Mouse (Mus musculus) erythroblast, adult 5-6 weeks (primary cell): ENCODE data around the gene Wfdc10. TPM values are rescaled to one million over a fixed set of nuclear protein-coding genes. Genes with fewer than 3 reads are reported as not detected.
A peak's percentile ranks its signal among the peaks of the same experiment; 100 is the strongest.

Experiments used
- ATAC-seq: replicated peaks from 2 replicates; pipeline ENCODE4 v1.8.0; 2016; ENCODE audit warnings: moderate number of reproducible peaks, mild to moderate bottlenecking, moderate TSS enrichment, inconsistent platforms; ENCODE audit not compliant: poor library complexity, low FRiP score, severe bottlenecking
- total RNA-seq, 2 experiments: library from RNA; stranded (forward) in 1 of 2; stranded (reverse) in 1 of 2; fragments of 150-400 nt in 1 of 2; fragments of 200-764, 138-1000 nt in 1 of 2; gene quantifications; 2 replicates each; pipeline versions ENCODE4 v1.2.3 to v1.2.4; 2015 to 2017; ENCODE audit warnings: low replicate concordance in 2 of 2

Wfdc10 gene
- total RNA-seq, 2 experiments from 2014 or later: not detected

GRCm38 (mm10) chr2:164698201-164698600 lies 42.4 kb downstream of the Wfdc10 start, which contains the start of gene Spint4:
Gene Spint4 (plus strand): TSS chr2:164698501.
- ATAC-seq: no peak

GRCm38 (mm10) chr2:164700959-164701358 lies 45.1 kb downstream of the Wfdc10 start:
- ATAC-seq: no peak

GRCm38 (mm10) chr2:164701761-164702160 lies 45.9 kb downstream of the Wfdc10 start:
- no peak for ATAC-seq

- peak; percentile 60; the same call in 1 of the 2 replicates for ATAC-seq
Observed at GRCm38 (mm10) chr2:164704235-164704634, 48.4 kb downstream of the Wfdc10 start.

GRCm38 (mm10) chr2:164705328-164705727 lies 49.5 kb downstream of the Wfdc10 start:
- no peak for ATAC-seq

- no peak for ATAC-seq
Observed at GRCm38 (mm10) chr2:164705991-164706390, 50.1 kb downstream of the Wfdc10 start.

Other genes starting within 250 kb of the Wfdc10 start
Only the 30 nearest of the 31 such genes appear.
- gene Sdc4, start 212.2 kb upstream of the Wfdc10 start, total RNA-seq (2015; ENCODE audit: low replicate concordance): 0.38 and 0.42 TPM in 2 replicates
- 0.09 and 0.98 TPM in 2 replicates for gene Sdc4, start 212.2 kb upstream of the Wfdc10 start, total RNA-seq (2017; ENCODE audit: low replicate concordance)
- gene Sys1, start 199.1 kb upstream of the Wfdc10 start, total RNA-seq (2015; ENCODE audit: low replicate concordance): 7.1 and 9.8 TPM in 2 replicates
- 3.7 and 17.0 TPM in 2 replicates for gene Sys1, start 199.1 kb upstream of the Wfdc10 start, total RNA-seq (2017; ENCODE audit: low replicate concordance)
- gene Gm20458, start 195.1 kb upstream of the Wfdc10 start, total RNA-seq (2015; ENCODE audit: low replicate concordance): not detected in 2 replicates
- gene Gm20458, start 195.1 kb upstream of the Wfdc10 start, total RNA-seq (2017; ENCODE audit: low replicate concordance): not detected in 2 replicates
- gene Trp53tg5, start 182.3 kb upstream of the Wfdc10 start, total RNA-seq (2015; ENCODE audit: low replicate concordance): not detected in 2 replicates
- gene Trp53tg5, start 182.3 kb upstream of the Wfdc10 start, total RNA-seq (2017; ENCODE audit: low replicate concordance): not detected in 2 replicates
- 2.1 TPM in 1 of 2 replicates, not detected in the other for gene Dbndd2, start 169.9 kb upstream of the Wfdc10 start, total RNA-seq (2015; ENCODE audit: low replicate concordance)
- gene Dbndd2, start 169.9 kb upstream of the Wfdc10 start, total RNA-seq (2017; ENCODE audit: low replicate concordance): 0.84 and 3.9 TPM in 2 replicates
- 13.6 and 17.1 TPM in 2 replicates for gene Pigt, start 158.5 kb upstream of the Wfdc10 start, total RNA-seq (2015; ENCODE audit: low replicate concordance)
- 7.0 and 8.6 TPM in 2 replicates for gene Pigt, start 158.5 kb upstream of the Wfdc10 start, total RNA-seq (2017; ENCODE audit: low replicate concordance)
- gene Wfdc2, start 93.6 kb upstream of the Wfdc10 start, total RNA-seq (2015; ENCODE audit: low replicate concordance): not detected in 2 replicates
- not detected in 2 replicates for gene Wfdc2, start 93.6 kb upstream of the Wfdc10 start, total RNA-seq (2017; ENCODE audit: low replicate concordance)
- gene Spint3, start 82.6 kb upstream of the Wfdc10 start, total RNA-seq (2015; ENCODE audit: low replicate concordance): not detected in 2 replicates
- gene Spint3, start 82.6 kb upstream of the Wfdc10 start, total RNA-seq (2017; ENCODE audit: low replicate concordance): not detected in 2 replicates
- gene Wfdc6a, start 70.6 kb upstream of the Wfdc10 start, total RNA-seq (2015; ENCODE audit: low replicate concordance): not detected in 2 replicates
- not detected in 2 replicates for gene Wfdc6a, start 70.6 kb upstream of the Wfdc10 start, total RNA-seq (2017; ENCODE audit: low replicate concordance)
- not detected in 2 replicates for gene Eppin, start 62.5 kb upstream of the Wfdc10 start, total RNA-seq (2015; ENCODE audit: low replicate concordance)
- not detected in 2 replicates for gene Eppin, start 62.5 kb upstream of the Wfdc10 start, total RNA-seq (2017; ENCODE audit: low replicate concordance)
- gene Wfdc6b, start 42.5 kb upstream of the Wfdc10 start, total RNA-seq (2015; ENCODE audit: low replicate concordance): not detected in 2 replicates
- gene Wfdc6b, start 42.5 kb upstream of the Wfdc10 start, total RNA-seq (2017; ENCODE audit: low replicate concordance): not detected in 2 replicates
- gene Wfdc8, start 42.4 kb upstream of the Wfdc10 start, total RNA-seq (2015; ENCODE audit: low replicate concordance): not detected in 2 replicates
- gene Wfdc8, start 42.4 kb upstream of the Wfdc10 start, total RNA-seq (2017; ENCODE audit: low replicate concordance): not detected in 2 replicates
- gene Wfdc16, start 17.2 kb upstream of the Wfdc10 start, total RNA-seq (2015; ENCODE audit: low replicate concordance): not detected in 2 replicates
- not detected in 2 replicates for gene Wfdc16, start 17.2 kb upstream of the Wfdc10 start, total RNA-seq (2017; ENCODE audit: low replicate concordance)
- not detected in 2 replicates for gene Wfdc9, start 537 bp downstream of the Wfdc10 start, total RNA-seq (2015; ENCODE audit: low replicate concordance)
- gene Wfdc9, start 537 bp downstream of the Wfdc10 start, total RNA-seq (2017; ENCODE audit: low replicate concordance): not detected in 2 replicates
- not detected in 2 replicates for gene Wfdc11, start 18.0 kb downstream of the Wfdc10 start, total RNA-seq (2015; ENCODE audit: low replicate concordance)
- gene Wfdc11, start 18.0 kb downstream of the Wfdc10 start, total RNA-seq (2017; ENCODE audit: low replicate concordance): 0.77 TPM in 1 of 2 replicates, not detected in the other
- gene Wfdc13, start 29.1 kb downstream of the Wfdc10 start, total RNA-seq (2015; ENCODE audit: low replicate concordance): not detected in 2 replicates
- not detected in 2 replicates for gene Wfdc13, start 29.1 kb downstream of the Wfdc10 start, total RNA-seq (2017; ENCODE audit: low replicate concordance)
- gene Spint4, start 42.5 kb downstream of the Wfdc10 start, total RNA-seq (2015; ENCODE audit: low replicate concordance): not detected in 2 replicates
- gene Spint4, start 42.5 kb downstream of the Wfdc10 start, total RNA-seq (2017; ENCODE audit: low replicate concordance): not detected in 2 replicates
- not detected in 2 replicates for gene Spint5, start 59.3 kb downstream of the Wfdc10 start, total RNA-seq (2015; ENCODE audit: low replicate concordance)
- not detected in 2 replicates for gene Spint5, start 59.3 kb downstream of the Wfdc10 start, total RNA-seq (2017; ENCODE audit: low replicate concordance)
- gene Wfdc3, start 89.9 kb downstream of the Wfdc10 start, total RNA-seq (2015; ENCODE audit: low replicate concordance): 16.7 and 19.9 TPM in 2 replicates
- 10.0 and 12.8 TPM in 2 replicates for gene Wfdc3, start 89.9 kb downstream of the Wfdc10 start, total RNA-seq (2017; ENCODE audit: low replicate concordance)
- gene Dnttip1, start 89.9 kb downstream of the Wfdc10 start, total RNA-seq (2015; ENCODE audit: low replicate concordance): 79.2 and 130 TPM in 2 replicates
- gene Dnttip1, start 89.9 kb downstream of the Wfdc10 start, total RNA-seq (2017; ENCODE audit: low replicate concordance): 137 and 237 TPM in 2 replicates
- gene Ube2c, start 113.9 kb downstream of the Wfdc10 start, total RNA-seq (2015; ENCODE audit: low replicate concordance): 268 and 318 TPM in 2 replicates
- gene Ube2c, start 113.9 kb downstream of the Wfdc10 start, total RNA-seq (2017; ENCODE audit: low replicate concordance): 123 and 215 TPM in 2 replicates
- not detected in 2 replicates for gene Tnnc2, start 123.9 kb downstream of the Wfdc10 start, total RNA-seq (2015; ENCODE audit: low replicate concordance)
- not detected in 2 replicates for gene Tnnc2, start 123.9 kb downstream of the Wfdc10 start, total RNA-seq (2017; ENCODE audit: low replicate concordance)
- gene Snx21, start 129.8 kb downstream of the Wfdc10 start, total RNA-seq (2015; ENCODE audit: low replicate concordance): 2.1 and 2.9 TPM in 2 replicates
- 0.43 and 0.98 TPM in 2 replicates for gene Snx21, start 129.8 kb downstream of the Wfdc10 start, total RNA-seq (2017; ENCODE audit: low replicate concordance)
- gene Acot8, start 148.8 kb downstream of the Wfdc10 start, total RNA-seq (2015; ENCODE audit: low replicate concordance): 9.6 and 10.0 TPM in 2 replicates
- gene Acot8, start 148.8 kb downstream of the Wfdc10 start, total RNA-seq (2017; ENCODE audit: low replicate concordance): 15.8 and 20.8 TPM in 2 replicates
- gene Zswim3, start 149.1 kb downstream of the Wfdc10 start, total RNA-seq (2015; ENCODE audit: low replicate concordance): 0.58 and 1.9 TPM in 2 replicates
- 2.0 and 4.5 TPM in 2 replicates for gene Zswim3, start 149.1 kb downstream of the Wfdc10 start, total RNA-seq (2017; ENCODE audit: low replicate concordance)
- gene Zswim1, start 166.6 kb downstream of the Wfdc10 start, total RNA-seq (2015; ENCODE audit: low replicate concordance): 1.5 and 2.1 TPM in 2 replicates
- gene Zswim1, start 166.6 kb downstream of the Wfdc10 start, total RNA-seq (2017; ENCODE audit: low replicate concordance): 0.60 and 1.1 TPM in 2 replicates
- not detected in 2 replicates for gene Spata25, start 172.5 kb downstream of the Wfdc10 start, total RNA-seq (2015; ENCODE audit: low replicate concordance)
- not detected in 2 replicates for gene Spata25, start 172.5 kb downstream of the Wfdc10 start, total RNA-seq (2017; ENCODE audit: low replicate concordance)
- 26.8 and 36.1 TPM in 2 replicates for gene Ctsa, start 176.8 kb downstream of the Wfdc10 start, total RNA-seq (2015; ENCODE audit: low replicate concordance)
- 33.5 and 39.9 TPM in 2 replicates for gene Ctsa, start 176.8 kb downstream of the Wfdc10 start, total RNA-seq (2017; ENCODE audit: low replicate concordance)
- gene Neurl2, start 177.4 kb downstream of the Wfdc10 start, total RNA-seq (2015; ENCODE audit: low replicate concordance): not detected in 2 replicates
- gene Neurl2, start 177.4 kb downstream of the Wfdc10 start, total RNA-seq (2017; ENCODE audit: low replicate concordance): 1.4 TPM in 1 of 2 replicates, not detected in the other
- gene Pltp, start 201.7 kb downstream of the Wfdc10 start, total RNA-seq (2015; ENCODE audit: low replicate concordance): 0.58 and 0.84 TPM in 2 replicates
- gene Pltp, start 201.7 kb downstream of the Wfdc10 start, total RNA-seq (2017; ENCODE audit: low replicate concordance): 1.8 and 3.3 TPM in 2 replicates